Mouse (Mus musculus): ENCODE measurements at regions not wholly inside any gene's neighbourhood (a gene's known extent, or its start where the extent isn't known, plus 50 kb on each side); places are given as distances from the start of the nearest gene placed in this dataset.

DNA sequence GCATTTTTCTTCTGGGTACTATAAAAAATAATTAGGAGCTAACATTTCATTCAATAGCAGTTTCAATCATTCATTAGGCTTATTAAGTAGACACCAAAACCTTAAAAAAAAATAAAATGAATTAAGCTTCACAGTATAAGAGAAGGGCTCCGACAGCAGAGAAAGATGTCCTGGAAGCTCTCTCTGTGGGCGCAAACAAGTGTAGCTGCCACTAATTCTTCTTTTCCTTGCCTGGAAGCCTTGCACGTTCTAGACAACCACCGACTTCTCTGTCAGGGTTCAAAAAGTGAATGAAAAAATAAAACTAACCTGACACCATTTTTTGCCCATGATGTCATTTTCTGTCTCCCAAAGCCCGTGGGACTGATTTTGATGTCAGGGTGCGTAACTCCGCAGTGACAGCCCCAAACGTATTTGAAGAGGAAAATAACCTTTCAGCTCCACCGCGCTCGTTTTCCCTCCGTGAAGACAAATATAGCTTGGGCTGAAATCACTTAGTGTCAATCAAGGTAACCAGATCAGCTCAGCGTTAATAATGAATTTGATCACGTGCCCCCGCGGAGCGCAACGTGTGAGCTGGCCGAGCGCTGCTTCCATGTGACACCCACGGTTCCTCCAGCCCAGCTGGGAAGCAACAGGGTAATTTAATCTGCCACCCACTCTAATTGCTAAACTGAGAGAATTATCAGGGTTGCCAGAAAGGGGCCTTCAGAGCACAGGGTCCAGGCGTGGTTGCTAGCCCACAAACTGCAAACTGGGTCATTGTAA lies 169.8 kb upstream of the Six2 start:
- TF ChIP-seq POLR2A (IDR thresholded peaks at IDR 0.05; ENCODE audit: low read depth, low read length): no peak
- no peak for TF ChIP-seq CTCF (IDR thresholded peaks at IDR 0.05; ENCODE audit: extremely low read depth, insufficient read length, insufficient replicate concordance, low read depth, low read length)
